Mouse (Mus musculus) bone marrow macrophage, adult 2 months (primary cell): ENCODE data around the gene Taf9.

Source experiments
- CTCF ChIP-seq: IDR thresholded peaks from 2 replicates; pipeline ENCODE4 v1.5.1; 2012; ENCODE audit warnings: low read depth, mild to moderate bottlenecking, low read length, moderate library complexity
- POLR2A ChIP-seq: IDR thresholded peaks from 2 replicates; pipeline ENCODE4 v1.6.1; 2012; ENCODE audit warnings: mild to moderate bottlenecking, low read depth, low read length, borderline replicate concordance

DNA sequence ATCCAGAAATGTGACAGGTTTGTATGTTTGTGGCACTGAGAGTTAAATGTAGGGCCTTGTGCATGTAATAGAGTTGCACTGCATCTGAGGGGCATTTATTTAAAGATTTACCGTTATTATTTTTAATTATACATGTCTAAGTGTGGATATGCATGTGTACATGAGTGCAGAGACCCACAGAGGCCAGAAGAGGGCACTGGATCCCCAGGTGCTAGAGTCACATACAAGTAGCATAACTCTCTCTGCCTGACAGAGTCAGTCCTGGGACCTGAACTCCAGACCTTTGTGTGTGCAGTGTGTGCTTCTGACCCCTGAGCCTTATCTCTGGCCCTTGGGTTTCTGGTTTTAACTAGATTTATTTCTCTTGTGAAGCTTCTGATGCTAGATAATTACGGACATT lies 33.0 kb downstream of the Taf9 start:
- TF ChIP-seq CTCF (peak; percentile 36; the same call in 1 of the 2 replicates), POLR2A (no peak)
